Mouse (Mus musculus) myocyte (in vitro differentiated cells): ENCODE results near the gene Garnl3. TPM values are rescaled to one million over a fixed set of nuclear protein-coding genes. Genes with fewer than 3 reads are reported as not detected.
A peak's percentile ranks its signal among the peaks of the same experiment; 100 is the strongest.

Experiments
- H3K27me3 ChIP-seq: one replicate; pipeline ENCODE4 v1.6.1; 2011; ENCODE audit not compliant: control insufficient read depth, insufficient read depth, insufficient read length
- H3K36me3 ChIP-seq: one replicate; pipeline ENCODE4 v1.6.1; 2011; ENCODE audit not compliant: control insufficient read depth, insufficient read depth
- H3K4me2 ChIP-seq: one replicate; pipeline ENCODE4 v1.6.1; 2011; ENCODE audit warnings: low read depth, control low read depth
- H3K4me3 ChIP-seq: one replicate; pipeline ENCODE4 v1.5.1; 2011; ENCODE audit warnings: mild to moderate bottlenecking, control low read depth, moderate library complexity
- H3K79me2 ChIP-seq: one replicate; pipeline ENCODE4 v1.6.1; 2011; ENCODE audit not compliant: control insufficient read depth, insufficient read depth
- H3ac ChIP-seq: one replicate; pipeline ENCODE4 v1.6.1; 2011; ENCODE audit not compliant: control insufficient read depth, insufficient read length
- CEBPB ChIP-seq: IDR thresholded peaks from 2 replicates; pipeline ENCODE4 v1.6.1; 2011; ENCODE audit warnings: mild to moderate bottlenecking, moderate library complexity; ENCODE audit not compliant: poor library complexity, insufficient read depth, severe bottlenecking
- E2F4 ChIP-seq: IDR thresholded peaks from one replicate; pipeline ENCODE4 v1.6.1; 2011; ENCODE audit warnings: mild to moderate bottlenecking, control low read depth, moderate library complexity; ENCODE audit not compliant: insufficient read depth
- MAX ChIP-seq: IDR thresholded peaks from one replicate; pipeline ENCODE4 v1.6.1; 2011; ENCODE audit warnings: low read depth, mild to moderate bottlenecking, control low read depth
- MYOD1 ChIP-seq, 3 experiments: IDR thresholded peaks; one replicate each; pipeline ENCODE4 v1.6.1; 2011; ENCODE audit warnings: control low read depth in 2 of 3, low read depth in 2 of 3, mild to moderate bottlenecking in 2 of 3, moderate library complexity in 1 of 3; ENCODE audit not compliant: insufficient read length in 2 of 3, control insufficient read depth in 1 of 3
- MYOG ChIP-seq, 3 experiments: IDR thresholded peaks; one replicate each; pipeline ENCODE4 v1.6.1; 2011; ENCODE audit warnings: control low read depth in 2 of 3, low read depth in 2 of 3, mild to moderate bottlenecking in 2 of 3; ENCODE audit not compliant: insufficient read length in 2 of 3, control insufficient read depth in 1 of 3, insufficient read depth in 1 of 3
- POLR2A ChIP-seq: IDR thresholded peaks from one replicate; pipeline ENCODE4 v1.6.1; 2011; ENCODE audit warnings: low read depth, mild to moderate bottlenecking, control low read depth, moderate library complexity; ENCODE audit not compliant: insufficient read length
- POLR2AphosphoS2 ChIP-seq: IDR thresholded peaks from one replicate; pipeline ENCODE4 v1.6.1; 2011; ENCODE audit warnings: low read depth, control low read depth; ENCODE audit not compliant: insufficient read length
- REST ChIP-seq: IDR thresholded peaks from one replicate; pipeline ENCODE4 v1.6.1; 2011; ENCODE audit warnings: mild to moderate bottlenecking, control low read depth, moderate library complexity; ENCODE audit not compliant: insufficient read depth, insufficient read length
- SRF ChIP-seq: IDR thresholded peaks from one replicate; pipeline ENCODE4 v1.6.1; 2011; ENCODE audit warnings: low read depth; ENCODE audit not compliant: control insufficient read depth, insufficient read length
- TCF12 ChIP-seq: IDR thresholded peaks from one replicate; pipeline ENCODE4 v1.6.1; 2011; ENCODE audit warnings: mild to moderate bottlenecking, control low read depth; ENCODE audit not compliant: poor library complexity, insufficient read depth, severe bottlenecking
- TCF3 ChIP-seq: IDR thresholded peaks from one replicate; pipeline ENCODE4 v1.6.1; 2011; ENCODE audit warnings: low read depth, control low read depth; ENCODE audit not compliant: insufficient read length
- USF1 ChIP-seq: IDR thresholded peaks from one replicate; pipeline ENCODE4 v1.6.1; 2011; ENCODE audit warnings: low read depth, mild to moderate bottlenecking, control low read depth, moderate library complexity
- polyA plus RNA-seq: library from polyadenylated mRNA; unstranded; fragments of >200 nt; fragmentation: generic; extraction: Trizol; gene quantifications from one replicate; pipeline ENCODE4 v1.2.1, GENCODE M21; 2012; ENCODE audit warnings: missing spikeins

Garnl3 gene
- polyA plus RNA-seq, 1 experiment, result 2.1 TPM

DNA sequence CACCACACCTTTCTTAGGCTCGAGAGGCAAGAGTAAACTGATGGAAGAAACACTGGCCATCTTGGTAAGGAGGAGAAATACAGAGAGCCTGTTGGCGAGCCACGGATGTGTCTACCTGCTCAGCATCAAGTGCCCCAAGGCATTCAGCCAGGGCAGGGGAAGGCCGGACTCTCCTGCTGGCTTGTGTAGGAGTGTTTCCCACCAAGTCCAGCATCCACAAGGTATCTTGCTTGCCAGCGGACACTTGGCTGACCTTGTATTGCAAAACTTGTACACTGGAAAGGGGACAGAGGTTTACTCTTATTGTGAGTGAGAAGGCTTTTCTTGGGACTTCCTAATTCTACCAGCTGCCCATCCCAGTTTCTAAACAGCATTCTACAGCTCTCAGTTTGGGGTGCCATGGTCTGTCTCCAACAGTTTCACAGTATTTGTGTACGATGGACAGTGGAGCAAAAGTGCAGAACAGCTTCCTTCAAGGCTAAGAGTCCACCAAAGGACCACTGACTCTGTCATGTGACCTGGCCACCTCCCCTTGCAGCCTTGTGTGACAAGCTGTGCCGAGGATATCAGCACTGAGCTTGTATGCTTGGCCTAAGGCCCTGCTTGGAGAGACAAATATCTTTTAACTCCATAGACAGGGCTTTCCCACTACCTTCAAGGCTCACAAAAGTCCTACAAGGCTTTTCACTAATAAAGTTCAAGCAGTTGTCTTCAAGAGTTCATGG is 3.5 kb upstream of the Garnl3 start:
- Histone ChIP-seq H3K4me3 (no peak overlapping the region), H3K36me3 (no peaks in the 10 kb centered on the region), H3ac (no peak overlapping the region), H3K4me2 (no peak overlapping the region), H3K79me2 (no peaks in the 10 kb centered on the region), H3K27me3 (peaks cover 34% of the 10 kb centered on the region)
- TF ChIP-seq POLR2AphosphoS2, result no peak
- no peak for TF ChIP-seq TCF3

DNA sequence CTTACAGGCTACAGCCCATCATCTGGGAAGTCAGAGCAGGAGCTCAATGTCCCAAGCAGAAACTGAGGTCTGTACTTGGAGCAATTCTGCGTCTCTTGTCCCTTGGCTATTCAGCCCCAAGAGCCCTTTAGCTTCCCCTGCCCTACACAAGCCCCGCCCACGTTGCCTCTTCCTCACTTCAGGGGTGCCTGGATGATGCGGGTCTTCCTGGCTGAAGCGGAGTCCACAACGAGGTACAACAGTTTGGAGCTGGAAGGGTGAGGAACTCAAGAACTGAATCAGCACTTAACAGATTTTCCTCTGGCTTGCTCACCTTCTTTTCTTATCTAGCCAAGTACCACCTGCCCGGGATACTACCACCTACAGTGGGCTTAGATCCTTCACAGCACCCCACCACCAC is 852 bp upstream of the Garnl3 start:
- H3K36me3 ChIP-seq, result no peaks in the 10 kb centered on the region
- H3K4me3 ChIP-seq, result no peak overlapping the region
- no peak overlapping the region for H3ac ChIP-seq
- no peaks in the 10 kb centered on the region for H3K79me2 ChIP-seq
- H3K4me2 ChIP-seq, result no peak overlapping the region
- TF ChIP-seq POLR2AphosphoS2 (no peak), CEBPB (no peak), E2F4 (no peak), USF1 (no peak), REST (no peak), MYOG (IDR thresholded peaks at IDR 0.05; ENCODE audit: control insufficient read depth in 1 of 3, insufficient read depth in 1 of 3, insufficient read length in 2 of 3, low read depth in 2 of 3) (no peak), POLR2A (no peak), MYOD1 (IDR thresholded peaks at IDR 0.05; ENCODE audit: control insufficient read depth in 1 of 3, insufficient read length in 2 of 3, low read depth in 2 of 3) (no peak)
- peaks cover 28% of the 10 kb centered on the region for H3K27me3 ChIP-seq

DNA sequence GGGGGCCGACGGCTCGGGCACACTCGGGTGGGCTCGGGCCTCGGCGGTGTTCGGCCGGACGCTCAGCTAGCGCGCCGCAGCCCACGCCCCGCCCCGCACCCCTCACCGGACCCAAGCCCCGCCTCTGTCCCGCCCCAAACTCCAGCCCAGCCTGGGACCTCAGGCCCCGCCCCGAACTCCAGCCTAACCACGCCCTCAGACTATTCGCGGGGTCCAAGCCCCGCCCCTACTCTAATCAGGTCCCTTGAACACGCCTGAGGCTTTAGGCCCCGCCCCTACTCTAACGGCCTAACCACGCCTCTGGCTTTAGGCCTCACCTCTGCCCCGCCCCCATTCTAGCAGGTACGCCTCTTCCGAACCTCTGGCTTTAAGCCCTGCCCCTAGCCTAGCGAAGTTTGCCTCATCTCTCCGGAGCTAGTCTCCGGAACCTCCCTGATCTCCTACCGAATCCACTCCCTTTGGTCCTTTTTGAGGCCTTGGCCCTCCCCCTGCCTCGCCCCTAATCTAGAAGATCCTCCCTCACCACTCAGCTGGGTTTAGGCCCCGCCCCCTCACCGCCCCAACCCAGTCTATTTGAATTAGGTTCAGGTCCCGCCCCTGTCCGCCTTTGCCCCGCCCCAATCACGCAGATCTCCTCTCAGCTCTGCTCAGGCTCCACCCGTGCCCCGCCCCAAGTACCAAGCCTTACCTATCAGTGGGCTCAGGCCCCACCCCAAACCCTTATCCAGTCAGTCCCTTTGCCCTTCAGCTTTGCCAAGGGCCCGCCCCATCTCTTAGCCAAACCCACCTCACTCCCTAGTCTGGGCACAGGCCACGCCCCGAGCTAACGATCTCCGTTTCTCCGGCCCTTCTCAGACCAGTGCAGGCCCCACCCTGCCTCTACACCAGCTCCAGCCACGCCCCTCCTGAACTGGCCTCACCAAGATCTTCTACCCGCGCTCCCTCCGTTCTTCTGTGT is 649 bp downstream of the Garnl3 start:
- Histone ChIP-seq H3K79me2 (no peaks in the 10 kb centered on the region), H3K4me3 (peak overlapping the region; percentile 33), H3K4me2 (peak overlapping the region; percentile 99), H3K27me3 (peaks cover 22% of the 10 kb centered on the region), H3ac (peak overlapping the region; percentile 53), H3K36me3 (no peaks in the 10 kb centered on the region)
- TF ChIP-seq POLR2A, result peak; percentile 53
- peak; percentile 43 for TF ChIP-seq SRF
- TF ChIP-seq MYOD1 (IDR thresholded peaks at IDR 0.05; ENCODE audit: control insufficient read depth in 1 of 3, insufficient read length in 2 of 3, low read depth in 2 of 3), result no peak

DNA sequence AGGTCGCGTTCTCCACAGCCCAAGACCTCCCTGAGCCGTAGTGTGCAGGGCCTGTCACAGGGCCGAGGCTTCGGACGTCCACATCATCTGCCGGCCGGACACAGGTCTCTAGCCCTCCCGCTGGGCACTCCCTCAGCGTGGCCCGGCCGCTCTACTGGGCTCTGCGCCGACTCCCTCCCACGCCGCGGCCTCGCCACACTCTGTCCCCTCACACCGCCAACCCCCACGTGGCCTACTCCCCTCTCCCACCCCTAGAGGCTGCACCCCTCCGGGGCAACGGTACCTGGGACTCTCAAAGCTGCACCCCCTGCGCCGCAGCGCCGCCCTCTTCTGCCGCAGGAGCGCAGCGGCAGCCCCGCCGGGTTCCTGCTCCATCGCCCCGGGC is 1.3 kb downstream of the Garnl3 start:
- no peaks in the 10 kb centered on the region for H3K36me3 ChIP-seq
- no peak for TF ChIP-seq SRF
- no peak for TF ChIP-seq POLR2A
- TF ChIP-seq CEBPB, result no peak
- no peak for TF ChIP-seq TCF12
- TF ChIP-seq MAX, result no peak
- no peak for TF ChIP-seq POLR2AphosphoS2
- H3K4me3 ChIP-seq, result peak overlapping the region; percentile 33

DNA sequence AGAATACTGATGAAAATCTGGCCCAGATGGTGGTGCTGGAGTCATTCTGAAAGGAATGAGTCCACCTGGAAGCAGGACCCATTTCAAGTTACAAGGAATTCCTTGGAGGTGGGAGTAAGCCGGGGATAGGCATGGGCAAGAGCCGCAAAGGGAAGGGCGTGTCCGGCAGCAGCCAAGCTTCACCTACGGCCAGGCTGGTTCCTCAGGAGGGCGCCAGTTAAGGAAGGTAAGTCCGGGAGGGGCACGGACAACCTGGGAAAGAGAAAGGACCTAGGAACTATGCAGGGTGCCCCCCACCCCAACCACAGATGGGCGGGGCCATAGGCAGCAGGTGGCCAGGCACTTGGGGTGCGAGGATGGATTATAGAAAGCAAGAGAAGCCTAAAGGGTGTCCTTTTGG is 1.8 kb downstream of the Garnl3 start:
- Histone ChIP-seq H3ac (peak overlapping the region; percentile 53), H3K4me2 (peak overlapping the region; percentile 99), H3K36me3 (no peaks in the 10 kb centered on the region), H3K4me3 (peak overlapping the region; percentile 33), H3K27me3 (peaks cover 14% of the 10 kb centered on the region), H3K79me2 (no peaks in the 10 kb centered on the region)
- TF ChIP-seq POLR2A (no peak), REST (no peak), USF1 (no peak), SRF (no peak), TCF12 (no peak), MYOG (IDR thresholded peaks at IDR 0.05; ENCODE audit: control insufficient read depth in 1 of 3, insufficient read depth in 1 of 3, insufficient read length in 2 of 3, low read depth in 2 of 3) (no peak), MAX (no peak), E2F4 (no peak), TCF3 (no peak)

More for the DNA sequence above, 1.3 kb downstream of the Garnl3 start:
- peak overlapping the region; percentile 99 for H3K4me2 ChIP-seq
- H3ac ChIP-seq, result peak overlapping the region; percentile 53
- H3K27me3 ChIP-seq, result peaks cover 18% of the 10 kb centered on the region
- no peaks in the 10 kb centered on the region for H3K79me2 ChIP-seq
